Mouse (Mus musculus) myocyte (in vitro differentiated cells): ENCODE measurements around the gene Sult2b1.

Experiments used
- CEBPB ChIP-seq: IDR thresholded peaks from 2 replicates; pipeline ENCODE4 v1.6.1; 2011; ENCODE audit warnings: mild to moderate bottlenecking, moderate library complexity; ENCODE audit not compliant: poor library complexity, insufficient read depth, severe bottlenecking
- E2F4 ChIP-seq: IDR thresholded peaks from one replicate; pipeline ENCODE4 v1.6.1; 2011; ENCODE audit warnings: mild to moderate bottlenecking, control low read depth, moderate library complexity; ENCODE audit not compliant: insufficient read depth
- MAX ChIP-seq: IDR thresholded peaks from one replicate; pipeline ENCODE4 v1.6.1; 2011; ENCODE audit warnings: low read depth, mild to moderate bottlenecking, control low read depth
- MYOG ChIP-seq, 3 experiments: IDR thresholded peaks; one replicate each; pipeline ENCODE4 v1.6.1; 2011; ENCODE audit warnings: control low read depth in 2 of 3, low read depth in 2 of 3, mild to moderate bottlenecking in 2 of 3; ENCODE audit not compliant: insufficient read length in 2 of 3, control insufficient read depth in 1 of 3, insufficient read depth in 1 of 3
- POLR2A ChIP-seq: IDR thresholded peaks from one replicate; pipeline ENCODE4 v1.6.1; 2011; ENCODE audit warnings: low read depth, mild to moderate bottlenecking, control low read depth, moderate library complexity; ENCODE audit not compliant: insufficient read length
- REST ChIP-seq: IDR thresholded peaks from one replicate; pipeline ENCODE4 v1.6.1; 2011; ENCODE audit warnings: mild to moderate bottlenecking, control low read depth, moderate library complexity; ENCODE audit not compliant: insufficient read depth, insufficient read length
- SRF ChIP-seq: IDR thresholded peaks from one replicate; pipeline ENCODE4 v1.6.1; 2011; ENCODE audit warnings: low read depth; ENCODE audit not compliant: control insufficient read depth, insufficient read length
- TCF12 ChIP-seq: IDR thresholded peaks from one replicate; pipeline ENCODE4 v1.6.1; 2011; ENCODE audit warnings: mild to moderate bottlenecking, control low read depth; ENCODE audit not compliant: poor library complexity, insufficient read depth, severe bottlenecking
- USF1 ChIP-seq: IDR thresholded peaks from one replicate; pipeline ENCODE4 v1.6.1; 2011; ENCODE audit warnings: low read depth, mild to moderate bottlenecking, control low read depth, moderate library complexity

DNA sequence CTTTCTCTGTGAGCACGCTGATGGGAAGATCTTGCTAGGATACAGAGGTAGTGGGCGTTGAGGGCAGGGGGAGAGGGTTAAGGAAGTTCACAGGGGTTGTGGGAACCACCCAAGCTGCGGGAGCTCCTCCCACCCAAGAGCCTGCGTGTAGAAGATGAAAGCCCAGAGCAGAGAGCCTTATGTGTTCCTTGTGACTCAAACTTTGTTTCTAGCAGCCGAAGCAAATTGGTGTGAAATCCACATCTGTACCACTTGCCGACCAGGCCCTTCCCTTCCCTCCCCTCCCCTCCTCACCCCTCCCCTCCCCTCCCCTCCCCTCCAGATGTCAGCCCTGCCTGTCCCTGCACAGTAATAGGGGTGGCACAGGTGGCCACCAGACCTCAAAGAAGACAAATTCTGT, 89.4 kb downstream of the Sult2b1 start:
- no peak for TF ChIP-seq POLR2A
- no peak for TF ChIP-seq MYOG (IDR thresholded peaks at IDR 0.05; ENCODE audit: control insufficient read depth in 1 of 3, insufficient read depth in 1 of 3, insufficient read length in 2 of 3, low read depth in 2 of 3)
- no peak for TF ChIP-seq E2F4
- no peak for TF ChIP-seq SRF
- TF ChIP-seq TCF12: no peak
- TF ChIP-seq USF1: no peak
- TF ChIP-seq CEBPB: no peak
- no peak for TF ChIP-seq MAX
- TF ChIP-seq REST: no peak
